Mouse (Mus musculus): ENCODE measurements around the gene Crip2. TPM values are rescaled to one million over a fixed set of nuclear protein-coding genes. Genes with fewer than 3 reads are reported as not detected.

Gene Crip2
- polyA plus RNA-seq, 1 experiment from 2014 or later, result 51.4 TPM

- Histone ChIP-seq H3K9me3 (no peaks in the 10 kb centered on the region), H3K4me2 (peak overlapping the region; percentile 83), H3K27ac (no peak overlapping the region), H3K36me3 (peaks cover 26% of the 10 kb centered on the region), H3K4me1 (replicated peaks) (peaks cover 29% of the 10 kb centered on the region), H3K4me3 (replicated peaks) (peak overlapping the region; percentile 40), H3K9ac (replicated peaks) (peak overlapping the region; percentile 48; the same call in 1 of the 2 replicates), H3K27me3 (peaks cover 44% of the 10 kb centered on the region)
- ATAC-seq (ENCODE audit: insufficient number of reproducible peaks, insufficient read depth, low FRiP score, low TSS enrichment, low read depth), result no peak
- 4% methylated on average over 56 of the region's 56 CpGs for WGBS
These were observed 47.7 kb downstream of the Crip2 start for GRCm38 (mm10) chr12:113187584-113188295.

DNA sequence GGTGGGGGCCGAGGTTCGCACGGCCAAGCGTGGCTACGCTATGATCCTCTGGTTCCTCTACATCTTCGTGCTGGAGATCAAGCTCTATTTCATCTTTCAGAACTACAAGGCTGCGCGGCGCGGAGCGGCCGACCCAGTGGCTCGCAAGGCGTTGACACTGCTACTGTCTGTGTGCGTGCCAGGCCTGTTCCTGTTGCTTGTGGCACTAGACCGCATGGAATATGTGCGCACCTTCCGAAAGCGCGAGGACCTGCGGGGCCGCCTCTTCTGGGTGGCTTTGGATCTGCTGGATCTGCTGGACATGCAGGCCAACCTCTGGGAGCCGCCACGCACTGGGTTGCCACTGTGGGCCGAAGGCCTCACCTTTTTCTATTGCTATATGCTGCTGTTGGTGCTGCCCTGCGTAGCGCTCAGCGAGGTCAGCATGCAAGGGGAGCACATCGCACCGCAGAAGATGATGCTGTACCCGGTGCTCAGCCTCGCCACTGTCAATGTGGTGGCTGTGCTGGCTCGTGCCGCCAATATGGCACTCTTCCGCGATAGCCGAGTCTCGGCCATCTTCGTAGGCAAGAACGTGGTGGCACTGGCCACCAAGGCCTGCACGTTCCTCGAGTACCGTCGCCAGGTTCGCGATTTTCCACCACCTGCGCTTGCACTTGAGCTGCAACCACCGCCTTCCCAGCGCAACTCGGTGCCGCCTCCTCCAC lies 48.5 kb downstream of the Crip2 start:
- ATAC-seq (ENCODE audit: insufficient number of reproducible peaks, insufficient read depth, low FRiP score, low TSS enrichment, low read depth), result no peak
- 88% methylated on average over 51 of the region's 51 CpGs for WGBS
- H3K4me2 ChIP-seq, result peak overlapping the region; percentile 83
- peaks cover 44% of the 10 kb centered on the region for H3K27me3 ChIP-seq
- peaks cover 29% of the 10 kb centered on the region for H3K4me1 ChIP-seq (replicated peaks)
- no peaks in the 10 kb centered on the region for H3K9me3 ChIP-seq
- peaks cover 26% of the 10 kb centered on the region for H3K36me3 ChIP-seq
- no peak overlapping the region for H3K27ac ChIP-seq
- H3K4me3 ChIP-seq (replicated peaks), result no peak overlapping the region
- no peak overlapping the region for H3K9ac ChIP-seq (replicated peaks)

GRCm38 (mm10) chr12:113193423-113193822 lies 53.4 kb downstream of the Crip2 start:
- ATAC-seq (ENCODE audit: insufficient number of reproducible peaks, insufficient read depth, low FRiP score, low TSS enrichment, low read depth), result no peak
- H3K27me3 ChIP-seq, result peaks cover 2% of the 10 kb centered on the region; the same call in 1 of the 2 replicates
- H3K9me3 ChIP-seq, result peaks cover 10% of the 10 kb centered on the region; the same call in 1 of the 2 replicates
- no peak overlapping the region for H3K4me3 ChIP-seq (replicated peaks)
- H3K9ac ChIP-seq (replicated peaks), result no peak overlapping the region
- WGBS, result 60% methylated on average over 2 of the region's 2 CpGs
- no peak overlapping the region for H3K27ac ChIP-seq
- H3K36me3 ChIP-seq, result peaks cover 23% of the 10 kb centered on the region
- H3K4me1 ChIP-seq (replicated peaks), result no peaks in the 10 kb centered on the region
- H3K4me2 ChIP-seq, result no peak overlapping the region

Other genes starting within 250 kb of the Crip2 start
- gene Jag2, start 210.5 kb upstream of the Crip2 start, polyA plus RNA-seq (2016; fragmentation: Nextera tagmentation; extraction: Ambion mirVana), result 6.4 and 6.8 TPM in 2 replicates
- 81.6 and 95.2 TPM in 2 replicates for gene Nudt14, start 198.1 kb upstream of the Crip2 start, polyA plus RNA-seq (2016; fragmentation: Nextera tagmentation; extraction: Ambion mirVana)
- gene Btbd6, start 163.8 kb upstream of the Crip2 start, polyA plus RNA-seq (2016; fragmentation: Nextera tagmentation; extraction: Ambion mirVana), result 25.7 and 29.1 TPM in 2 replicates
- 76.0 and 83.0 TPM in 2 replicates for gene Brf1, start 139.5 kb upstream of the Crip2 start, polyA plus RNA-seq (2016; fragmentation: Nextera tagmentation; extraction: Ambion mirVana)
- gene Pacs2, start 125.7 kb upstream of the Crip2 start, polyA plus RNA-seq (2016; fragmentation: Nextera tagmentation; extraction: Ambion mirVana), result 15.8 and 17.9 TPM in 2 replicates
- gene Tex22, start 65.7 kb upstream of the Crip2 start, polyA plus RNA-seq (2016; fragmentation: Nextera tagmentation; extraction: Ambion mirVana), result not detected in 2 replicates
- gene Mta1, start 42.0 kb upstream of the Crip2 start, polyA plus RNA-seq (2016; fragmentation: Nextera tagmentation; extraction: Ambion mirVana), result 19.3 and 20.5 TPM in 2 replicates
- gene Crip1, start 6.1 kb downstream of the Crip2 start, polyA plus RNA-seq (2016; fragmentation: Nextera tagmentation; extraction: Ambion mirVana), result 71.0 and 73.2 TPM in 2 replicates
- gene Tedc1, start 16.2 kb downstream of the Crip2 start, polyA plus RNA-seq (2016; fragmentation: Nextera tagmentation; extraction: Ambion mirVana), result 44.1 and 44.6 TPM in 2 replicates
- 17.5 and 18.7 TPM in 2 replicates for gene Tmem121, start 45.7 kb downstream of the Crip2 start, polyA plus RNA-seq (2016; fragmentation: Nextera tagmentation; extraction: Ambion mirVana)

Data from limb, embryonic 12.5 days (tissue).